Mouse (Mus musculus): ENCODE data around the gene Prdx6.

GRCm38 (mm10) chr1:161237750-161238149, 13.3 kb downstream of the Prdx6 start:
- TF ChIP-seq POLR2A (IDR thresholded peaks at IDR 0.05; ENCODE audit: extremely low read depth, insufficient read depth, low read length) (no peak), CTCF (IDR thresholded peaks at IDR 0.05; ENCODE audit: extremely low read depth, insufficient read depth, low read length) (no peak)
